Mouse (Mus musculus) midbrain, postnatal 0 days (tissue): Measurements from ENCODE around the gene Nop14. TPM values are rescaled to one million over a fixed set of nuclear protein-coding genes. Genes with fewer than 3 reads are reported as not detected.
"Not testable (repeated sequence)": the region's sequence is repeated elsewhere in the genome, so short reads cannot be mapped to it uniquely, and the experiment has no call there.

Source experiments
- ATAC-seq: fragments of 200-750 bp; cut with Nextera tagmentation; 2 replicates; pipeline ENCODE4 v1.8.0; 2017; ENCODE audit warnings: moderate number of reproducible peaks, mild to moderate bottlenecking, moderate TSS enrichment, moderate library complexity; ENCODE audit not compliant: low FRiP score
- DNase-seq: peaks from one replicate; pipeline ENCODE4 v3.0.0-alpha.2; 2015; ENCODE audit warnings: low spot score
- H3K27ac ChIP-seq: fragments of 300-500 bp; sonication (generic); 2 replicates; pipeline ENCODE4 v1.5.1; 2014; ENCODE audit warnings: low read depth, mild to moderate bottlenecking, low read length, mixed read lengths
- H3K27me3 ChIP-seq: fragments of 300-500 bp; sonication (generic); 2 replicates; pipeline ENCODE4 v1.6.1; 2014; ENCODE audit warnings: low read length, control low read depth, mixed read lengths; ENCODE audit not compliant: insufficient read depth
- H3K36me3 ChIP-seq: fragments of 300-500 bp; sonication (generic); 2 replicates; pipeline ENCODE4 v1.6.1; 2014; ENCODE audit warnings: low read length, control low read depth, mixed read lengths; ENCODE audit not compliant: insufficient read depth
- H3K4me1 ChIP-seq: fragments of 300-500 bp; sonication (generic); 2 replicates; pipeline ENCODE4 v1.6.1; 2014; ENCODE audit warnings: mild to moderate bottlenecking, control low read depth, antibody characterized with exemption, low read length, mixed read lengths; ENCODE audit not compliant: insufficient read depth
- H3K4me2 ChIP-seq: fragments of 300-500 bp; sonication (generic); 2 replicates; pipeline ENCODE4 v1.6.1; 2014; ENCODE audit warnings: low read depth, mild to moderate bottlenecking, low read length, mixed read lengths; ENCODE audit not compliant: poor library complexity, severe bottlenecking
- H3K4me3 ChIP-seq: fragments of 300-500 bp; sonication (generic); 2 replicates; pipeline ENCODE4 v1.5.1; 2014; ENCODE audit warnings: low read depth, mild to moderate bottlenecking, low read length, moderate library complexity
- H3K9ac ChIP-seq: fragments of 300-500 bp; sonication (generic); replicated peaks from 2 replicates; pipeline ENCODE4 v1.6.1; 2014; ENCODE audit warnings: mild to moderate bottlenecking, low read length, moderate library complexity, mixed read lengths; ENCODE audit not compliant: poor library complexity, severe bottlenecking
- H3K9me3 ChIP-seq: fragments of 300-500 bp; sonication (generic); 2 replicates; pipeline ENCODE4 v1.6.1; 2016; ENCODE audit warnings: low read length, control low read depth
- CTCF ChIP-seq: IDR thresholded peaks from 2 replicates; pipeline ENCODE4 v1.5.1; 2016; ENCODE audit warnings: antibody characterized with exemption, mild to moderate bottlenecking
- WGBS: fragments of 180-500 bp; shearing (Covaris S2); extraction: QIAGEN DNeasy Blood & Tissue Kit; methylation state at CpG from one replicate; pipeline ENCODE4 v1.1.7; 2014; 5-methylcytosine and 5-hydroxymethylcytosine counted together
- polyA plus RNA-seq: library from polyadenylated mRNA; unstranded; fragments of >200 nt; fragmentation: Nextera tagmentation; extraction: Ambion mirVana; gene quantifications from 2 replicates; pipeline ENCODE4 v1.2.1, GENCODE M21; 2015
- total RNA-seq: library from RNA; depleted of rRNA; stranded (reverse); fragments of >200 nt; gene quantifications from 2 replicates; pipeline ENCODE4 v1.2.3, GENCODE M21; 2014

Gene Nop14
- total and polyA plus RNA-seq, 2 experiments from 2014 or later = 9.9 to 22.1 TPM

- no peaks in the 10 kb centered on the region for H3K27me3 ChIP-seq
- H3K4me2 ChIP-seq = no peak overlapping the region
- no peaks in the 10 kb centered on the region for H3K4me1 ChIP-seq
- no peak for TF ChIP-seq CTCF
- no peak for DNase-seq
- no peak overlapping the region for H3K27ac ChIP-seq
- WGBS = 86% methylated on average over 8 of the region's 8 CpGs
- no peak for ATAC-seq
- no peak overlapping the region for H3K9ac ChIP-seq
- H3K9me3 ChIP-seq = no peaks in the 10 kb centered on the region
- H3K36me3 ChIP-seq = peaks cover 44% of the 10 kb centered on the region
- H3K4me3 ChIP-seq = no peak overlapping the region
These were observed 52.7 kb downstream of the Nop14 start for GRCm38 (mm10) chr5:34607100-34607880.

GRCm38 (mm10) chr5:34604576-34604975 is 55.4 kb downstream of the Nop14 start:
- Histone ChIP-seq H3K4me2 (no peak overlapping the region), H3K9me3 (no peaks in the 10 kb centered on the region), H3K4me1 (no peaks in the 10 kb centered on the region), H3K27ac (no peak overlapping the region), H3K9ac (no peak overlapping the region), H3K36me3 (peaks cover 36% of the 10 kb centered on the region), H3K4me3 (no peak overlapping the region), H3K27me3 (no peaks in the 10 kb centered on the region)
- no peak for DNase-seq
- 92% methylated on average over 5 of the region's 5 CpGs for WGBS
- TF ChIP-seq CTCF = no peak
- no peak for ATAC-seq

GRCm38 (mm10) chr5:34593202-34593727 is 66.7 kb downstream of the Nop14 start:
- no peaks in the 10 kb centered on the region; the same call in 1 of the 2 replicates for H3K36me3 ChIP-seq
- H3K9ac ChIP-seq = no peak overlapping the region
- H3K27me3 ChIP-seq = no peaks in the 10 kb centered on the region
- DNase-seq = no peak
- 96% methylated on average over 9 of the region's 9 CpGs for WGBS
- no peaks in the 10 kb centered on the region for H3K4me1 ChIP-seq
- TF ChIP-seq CTCF = no peak
- no peak overlapping the region for H3K4me2 ChIP-seq
- no peak overlapping the region for H3K4me3 ChIP-seq
- no peaks in the 10 kb centered on the region for H3K9me3 ChIP-seq
- ATAC-seq = no peak
- H3K27ac ChIP-seq = no peak overlapping the region

GRCm38 (mm10) chr5:34592666-34593065 is 67.3 kb downstream of the Nop14 start:
- no peak for TF ChIP-seq CTCF
- no peaks in the 10 kb centered on the region for H3K27me3 ChIP-seq
- no peaks in the 10 kb centered on the region for H3K4me1 ChIP-seq
- WGBS = 94% methylated on average over 6 of the region's 6 CpGs
- H3K27ac ChIP-seq = no peak overlapping the region
- no peak overlapping the region for H3K4me3 ChIP-seq
- no peaks in the 10 kb centered on the region for H3K9me3 ChIP-seq
- no peaks in the 10 kb centered on the region; the same call in 1 of the 2 replicates for H3K36me3 ChIP-seq
- DNase-seq (no peak), ATAC-seq (no peak)
- no peak overlapping the region for H3K4me2 ChIP-seq
- no peak overlapping the region for H3K9ac ChIP-seq

- not testable (repeated sequence) for H3K27me3 ChIP-seq, ATAC-seq
These were observed 67.7 kb downstream of the Nop14 start for GRCm38 (mm10) chr5:34592224-34592623.

GRCm38 (mm10) chr5:34591388-34592004 is 68.5 kb downstream of the Nop14 start:
- DNase-seq (peak; percentile 46), ATAC-seq (no peak)
- Histone ChIP-seq H3K36me3 (no peaks in the 10 kb centered on the region; the same call in 1 of the 2 replicates), H3K9ac (no peak overlapping the region), H3K4me1 (no peaks in the 10 kb centered on the region), H3K27ac (no peak overlapping the region), H3K4me2 (no peak overlapping the region), H3K9me3 (no peaks in the 10 kb centered on the region), H3K27me3 (no peaks in the 10 kb centered on the region), H3K4me3 (no peak overlapping the region)
- 28% methylated on average over 5 of the region's 5 CpGs for WGBS
- TF ChIP-seq CTCF = no peak

More at GRCm38 (mm10) chr5:34592224-34592623, 67.7 kb downstream of the Nop14 start:
- not testable (repeated sequence) for H3K9me3 ChIP-seq, H3K36me3 ChIP-seq, DNase-seq, H3K4me3 ChIP-seq, H3K4me2 ChIP-seq, H3K9ac ChIP-seq, H3K4me1 ChIP-seq, H3K27ac ChIP-seq
- WGBS = 81% methylated on average over 5 of the region's 5 CpGs
